ENCODE assay signal across 23 mouse cellular contexts in the genomic region with DNA sequence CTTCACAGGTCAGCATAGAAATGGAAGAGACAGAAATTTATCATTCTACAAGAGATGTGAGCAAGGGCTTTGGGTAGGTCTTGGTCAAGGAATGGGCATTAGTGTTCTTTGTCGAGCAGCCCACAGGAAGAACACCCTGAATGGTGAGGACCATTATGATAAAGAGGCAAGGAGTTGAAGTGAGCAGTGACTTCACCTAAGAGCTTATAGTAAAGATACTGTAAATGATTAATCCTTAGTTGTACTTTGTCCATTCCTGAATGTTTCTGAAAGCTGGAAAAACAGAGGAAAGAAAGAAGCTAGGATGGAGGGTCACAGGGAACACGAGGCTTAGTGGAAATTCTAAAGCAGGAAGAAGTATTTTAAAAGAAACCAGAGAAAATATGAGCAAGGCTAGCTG.
DNase-seq lines count a peak whose midpoint lies in the region; ATAC-seq and TF ChIP-seq lines count a peak whose summit lies in the region.
"Had no signal": no experiment of that assay in that cellular context is flagged by ENCODE, and none has a peak within 500 bp of the region (broad histone marks: within the 10 kb centered on the region; RNA-seq: fewer than 3 reads in every experiment).

No protein-coding gene starts in this region.

- H3K4me3 ChIP-seq in intestine, embryonic 15.5 days (replicated peaks) = no peak overlapping the region
- no peak overlapping the region for H3K4me3 ChIP-seq in intestine, postnatal 0 days (ENCODE audit: low read depth, low read length)
- H3K4me3 ChIP-seq in kidney, embryonic 15.5 days (replicated peaks) = no peak overlapping the region
- no peak overlapping the region for H3K4me3 ChIP-seq in intestine, embryonic 16.5 days (ENCODE audit: low read length)
- H3K4me3 ChIP-seq: embryonic facial prominence, embryonic 10.5 days; embryonic facial prominence, embryonic 12.5 days; forebrain, embryonic 13.5 days; forebrain, embryonic 15.5 days had no signal

- no peak overlapping the region for H3K4me2 ChIP-seq in intestine, embryonic 15.5 days (replicated peaks)
- no peak overlapping the region for H3K4me2 ChIP-seq in intestine, postnatal 0 days (replicated peaks; ENCODE audit: low read depth)
- no peak overlapping the region for H3K4me2 ChIP-seq in kidney, embryonic 15.5 days
- H3K4me2 ChIP-seq in intestine, embryonic 16.5 days (ENCODE audit: low read depth, low read length) = no peak overlapping the region
- H3K4me2 ChIP-seq: embryonic facial prominence, embryonic 12.5 days; forebrain, embryonic 13.5 days; forebrain, embryonic 15.5 days had no signal

- H3K27ac ChIP-seq in intestine, embryonic 15.5 days = no peak overlapping the region
- no peak overlapping the region for H3K27ac ChIP-seq in intestine, postnatal 0 days (ENCODE audit: low read depth, low read length)
- H3K27ac ChIP-seq in kidney, embryonic 15.5 days = 0 out of 2 replicates have a peak overlapping the region, but pooled peaks have one; percentile 23
- H3K27ac ChIP-seq in intestine, embryonic 16.5 days (ENCODE audit: low read length) = no peak overlapping the region
- H3K27ac ChIP-seq: embryonic facial prominence, embryonic 10.5 days; embryonic facial prominence, embryonic 12.5 days; forebrain, embryonic 13.5 days; forebrain, embryonic 15.5 days had no signal

- 50% methylated on average over 2 of the region's 2 CpGs for WGBS in intestine, embryonic 15.5 days
- 33% methylated on average over 2 of the region's 2 CpGs for WGBS in intestine, postnatal 0 days
- 61% methylated on average over 2 of the region's 2 CpGs for WGBS in kidney, embryonic 15.5 days
- 54% methylated on average over 2 of the region's 2 CpGs for WGBS in intestine, embryonic 16.5 days

- H3K36me3 ChIP-seq in intestine, embryonic 15.5 days = no peaks in the 10 kb centered on the region
- H3K36me3 ChIP-seq in intestine, postnatal 0 days (ENCODE audit: control insufficient read depth, insufficient read depth) = no peaks in the 10 kb centered on the region
- H3K36me3 ChIP-seq in kidney, embryonic 15.5 days = no peaks in the 10 kb centered on the region
- no peaks in the 10 kb centered on the region for H3K36me3 ChIP-seq in intestine, embryonic 16.5 days (ENCODE audit: control insufficient read depth, insufficient read depth, low read length)
- H3K36me3 ChIP-seq: embryonic facial prominence, embryonic 10.5 days; embryonic facial prominence, embryonic 12.5 days; forebrain, embryonic 15.5 days; G1E had no signal

- H3K4me1 ChIP-seq in intestine, embryonic 15.5 days (replicated peaks) = no peaks in the 10 kb centered on the region
- no peaks in the 10 kb centered on the region for H3K4me1 ChIP-seq in intestine, postnatal 0 days (replicated peaks; ENCODE audit: control insufficient read depth, insufficient read depth, low read length)
- no peaks in the 10 kb centered on the region for H3K4me1 ChIP-seq in kidney, embryonic 15.5 days
- no peaks in the 10 kb centered on the region for H3K4me1 ChIP-seq in intestine, embryonic 16.5 days (ENCODE audit: control insufficient read depth, insufficient read depth, low read length)
- H3K4me1 ChIP-seq: embryonic facial prominence, embryonic 10.5 days; embryonic facial prominence, embryonic 12.5 days; forebrain, embryonic 13.5 days; forebrain, embryonic 15.5 days had no signal

- no peak for TF ChIP-seq CTCF in intestine, postnatal 0 days (IDR thresholded peaks at IDR 0.05; ENCODE audit: low read depth)

- no peaks in the 10 kb centered on the region for H3K27me3 ChIP-seq in intestine, embryonic 15.5 days (replicated peaks)
- H3K27me3 ChIP-seq in intestine, postnatal 0 days (replicated peaks; ENCODE audit: control insufficient read depth, insufficient read depth, low read length) = no peaks in the 10 kb centered on the region
- no peaks in the 10 kb centered on the region for H3K27me3 ChIP-seq in kidney, embryonic 15.5 days
- no peaks in the 10 kb centered on the region for H3K27me3 ChIP-seq in intestine, embryonic 16.5 days (replicated peaks; ENCODE audit: control insufficient read depth, insufficient read depth, low read length)
- H3K27me3 ChIP-seq: CH12.LX; embryonic facial prominence, embryonic 12.5 days; forebrain, embryonic 13.5 days; forebrain, embryonic 15.5 days; Patski had no signal

- H3K9ac ChIP-seq in intestine, embryonic 15.5 days = no peak overlapping the region
- no peak overlapping the region for H3K9ac ChIP-seq in intestine, postnatal 0 days (ENCODE audit: low read depth, low read length)
- H3K9ac ChIP-seq in kidney, embryonic 15.5 days = no peak overlapping the region
- H3K9ac ChIP-seq in intestine, embryonic 16.5 days (ENCODE audit: low read depth, low read length) = no peak overlapping the region
- H3K9ac ChIP-seq: embryonic facial prominence, embryonic 12.5 days; forebrain, embryonic 13.5 days; forebrain, embryonic 15.5 days had no signal

- no peak for DNase-seq in kidney, adult 8-10 months
- DNase-seq: adrenal gland, adult 8-10 months; adrenal gland, postnatal 14 days; adrenal gland, postnatal 36 days; B cell, adult 2 months; cerebellum, adult 11-12 months; cerebellum, adult 2 months; cerebellum, adult 9-10 months; cerebellum, postnatal 10 days; cerebellum, postnatal 25 days had no signal

- ATAC-seq in intestine, embryonic 15.5 days = peak; percentile 59
- no peak for ATAC-seq in intestine, postnatal 0 days
- no peak for ATAC-seq in kidney, embryonic 15.5 days (replicated peaks; ENCODE audit: low FRiP score)
- ATAC-seq in intestine, embryonic 16.5 days = peak; percentile 68
- ATAC-seq: activated CD4-positive, CD25-positive, alpha-beta regulatory T cell, adult 4 months; CD4-positive, CD25-positive, alpha-beta regulatory T cell, adult 4 months; forebrain, embryonic 13.5 days; forebrain, embryonic 15.5 days; Patski had no signal

- no peaks in the 10 kb centered on the region for H3K9me3 ChIP-seq in intestine, embryonic 15.5 days
- H3K9me3 ChIP-seq in intestine, postnatal 0 days (ENCODE audit: control insufficient read depth) = no peaks in the 10 kb centered on the region
- no peaks in the 10 kb centered on the region for H3K9me3 ChIP-seq in kidney, embryonic 15.5 days (replicated peaks)
- H3K9me3 ChIP-seq in intestine, embryonic 16.5 days (ENCODE audit: control insufficient read depth, low read length) = no peaks in the 10 kb centered on the region
- H3K9me3 ChIP-seq: embryonic facial prominence, embryonic 10.5 days; embryonic facial prominence, embryonic 12.5 days; forebrain, embryonic 13.5 days; forebrain, embryonic 15.5 days; G1E had no signal

Comparison
In these comparisons a context has a peak if more than half of its experiments do, and no peak if none do; other contexts are left out.
1. ATAC-seq: peak in intestine, embryonic 15.5 days (single experiment) and intestine, embryonic 16.5 days (single experiment); none in intestine, postnatal 0 days (single experiment) and kidney, embryonic 15.5 days (single experiment).